Mouse (Mus musculus): ENCODE data around the gene Aoc3. TPM values are rescaled to one million over a fixed set of nuclear protein-coding genes. Genes with fewer than 3 reads are reported as not detected.
A peak's percentile ranks its signal among the peaks of the same experiment; 100 is the strongest.

The Aoc3 gene
- total and polyA plus RNA-seq, 3 experiments: 0.62 to 2.2 TPM; not detected in 1

GRCm38 (mm10) chr11:101311083-101311482 lies 19.3 kb upstream of the Aoc3 start (continued):
- TF ChIP-seq POLR2AphosphoS2 (IDR thresholded peaks at IDR 0.05; ENCODE audit: low read length): no peak

- Histone ChIP-seq H3K4me1 (ENCODE audit: control insufficient read depth in 1 of 2, insufficient read depth in 2 of 2, low read length in 2 of 2) (peaks cover 15 to 23% of the 10 kb centered on the region in 2 experiments), H3K4me3 (ENCODE audit: control insufficient read depth in 1 of 2, insufficient read depth in 1 of 2, low read depth in 2 of 2, low read length in 2 of 2) (no peak overlapping the region), H3K36me3 (ENCODE audit: control insufficient read depth in 1 of 2, insufficient read depth in 2 of 2, low read length in 2 of 2) (peaks cover 0 to 30% of the 10 kb centered on the region in 2 experiments; a peak in 3 of 4 replicates), H3K9me3 (replicated peaks; ENCODE audit: insufficient read depth, low read length) (no peaks in the 10 kb centered on the region), H3K27me3 (ENCODE audit: control insufficient read depth in 1 of 2, insufficient read depth in 2 of 2, low read length in 2 of 2) (no peaks in the 10 kb centered on the region), H3K27ac (ENCODE audit: control insufficient read depth, low read depth, low read length) (peak overlapping the region; percentile 35), H3K9ac (ENCODE audit: control insufficient read depth, low read depth, low read length, poor library complexity, severe bottlenecking) (peak overlapping the region; percentile 33), H3K79me2 (ENCODE audit: control insufficient read depth, insufficient read depth, low read length, poor library complexity) (peaks cover 13% of the 10 kb centered on the region)
- peak; percentile 88 for DNase-seq (ENCODE audit: low read depth, low spot score)
- TF ChIP-seq RCOR1 (IDR thresholded peaks at IDR 0.05; ENCODE audit: low read depth, low read length) (peak; percentile 64), CHD1 (IDR thresholded peaks at IDR 0.05; ENCODE audit: low read depth, low read length) (no peak), TBP (IDR thresholded peaks at IDR 0.05; ENCODE audit: low read depth, low read length) (peak; percentile 24; the same call in 1 of the 2 replicates), SMC3 (IDR thresholded peaks at IDR 0.05; ENCODE audit: low read depth, low read length) (no peak), BHLHE40 (IDR thresholded peaks at IDR 0.05; ENCODE audit: borderline replicate concordance, low read depth, low read length) (no peak), NRF1 (IDR thresholded peaks at IDR 0.05; ENCODE audit: insufficient read depth, low read depth, low read length, poor library complexity, severe bottlenecking) (no peak), TCF12 (IDR thresholded peaks at IDR 0.05; ENCODE audit: low read depth, low read length) (peak; percentile 41; the same call in 1 of the 2 replicates), GATA1 (IDR thresholded peaks at IDR 0.05; ENCODE audit: low read depth, low read length) (0 out of 2 replicates have a peak, but pooled peaks have one; percentile 27), CHD2 (IDR thresholded peaks at IDR 0.05; ENCODE audit: low read length) (no peak), HCFC1 (IDR thresholded peaks at IDR 0.05; ENCODE audit: low read depth, low read length) (0 out of 2 replicates have a peak, but pooled peaks have one; percentile 33), EP300 (IDR thresholded peaks at IDR 0.05; ENCODE audit: low read depth in 1 of 2, low read length in 2 of 2) (peak in 1 of 2 experiments; percentile 46; a peak in 1 of 4 replicates), TAL1 (IDR thresholded peaks at IDR 0.05; ENCODE audit: low read length) (no peak), RAD21 (IDR thresholded peaks at IDR 0.05; ENCODE audit: low read depth, low read length) (no peak), CTCF (IDR thresholded peaks at IDR 0.05 in 2 of 3, conservative IDR thresholded peaks at IDR 0.05 in 1 of 3; ENCODE audit: control insufficient read depth in 1 of 3, insufficient read depth in 1 of 3, low read depth in 2 of 3, low read length in 3 of 3, poor library complexity in 1 of 3, severe bottlenecking in 1 of 3) (no peak), E2F4 (IDR thresholded peaks at IDR 0.05; ENCODE audit: borderline replicate concordance, low read depth, low read length) (no peak), GABPA (IDR thresholded peaks at IDR 0.05; ENCODE audit: low read depth, low read length) (no peak), UBTF (IDR thresholded peaks at IDR 0.05; ENCODE audit: borderline replicate concordance, insufficient read depth, low read depth, low read length) (no peak), MAZ (IDR thresholded peaks at IDR 0.05; ENCODE audit: low read depth, low read length) (no peak), MEF2A (IDR thresholded peaks at IDR 0.05; ENCODE audit: extremely low read depth, insufficient replicate concordance, low read depth, low read length, poor library complexity, severe bottlenecking) (no peak), POLR2AphosphoS2 (IDR thresholded peaks at IDR 0.05; ENCODE audit: low read length) (no peak), ELF1 (IDR thresholded peaks at IDR 0.05; ENCODE audit: low read depth, low read length) (0 out of 2 replicates have a peak, but pooled peaks have one; percentile 11), MAX (IDR thresholded peaks at IDR 0.05; ENCODE audit: low read length) (no peak), ZNF384 (IDR thresholded peaks at IDR 0.05; ENCODE audit: low read depth, low read length) (no peak), ETS1 (IDR thresholded peaks at IDR 0.05; ENCODE audit: low read depth, low read length) (peak; percentile 89), ZMIZ1 (IDR thresholded peaks at IDR 0.05; ENCODE audit: low read depth, low read length) (no peak), NELFE (IDR thresholded peaks at IDR 0.05; ENCODE audit: low read depth, low read length) (no peak), POLR2AphosphoS5 (IDR thresholded peaks at IDR 0.05; ENCODE audit: borderline replicate concordance, low read depth, low read length) (no peak), ZC3H11A (IDR thresholded peaks at IDR 0.05; ENCODE audit: low read depth, low read length) (no peak), MYB (IDR thresholded peaks at IDR 0.05; ENCODE audit: low read depth, low read length) (no peak), KAT2A (conservative IDR thresholded peaks at IDR 0.05; ENCODE audit: low read depth, low read length) (no peak), MYC (IDR thresholded peaks at IDR 0.05; ENCODE audit: low read depth, low read length) (no peak), MAFK (IDR thresholded peaks at IDR 0.05; ENCODE audit: borderline replicate concordance, low read depth, low read length) (no peak), SIN3A (IDR thresholded peaks at IDR 0.05; ENCODE audit: low read length) (peak; percentile 61; the same call in 1 of the 2 replicates), POLR2A (IDR thresholded peaks at IDR 0.05; ENCODE audit: control insufficient read depth in 1 of 2, insufficient read depth in 1 of 2, low read depth in 1 of 2, low read length in 2 of 2, poor library complexity in 1 of 2) (no peak), USF2 (IDR thresholded peaks at IDR 0.05; ENCODE audit: borderline replicate concordance in 1 of 2, insufficient read depth in 1 of 2, low read depth in 1 of 2, low read length in 2 of 2) (no peak)
These were observed 18.3 kb upstream of the Aoc3 start for GRCm38 (mm10) chr11:101312150-101312549.

Measured in MEL (cell line).